Mouse (Mus musculus): Measurements from ENCODE around the gene Ndufaf2.

DNA sequence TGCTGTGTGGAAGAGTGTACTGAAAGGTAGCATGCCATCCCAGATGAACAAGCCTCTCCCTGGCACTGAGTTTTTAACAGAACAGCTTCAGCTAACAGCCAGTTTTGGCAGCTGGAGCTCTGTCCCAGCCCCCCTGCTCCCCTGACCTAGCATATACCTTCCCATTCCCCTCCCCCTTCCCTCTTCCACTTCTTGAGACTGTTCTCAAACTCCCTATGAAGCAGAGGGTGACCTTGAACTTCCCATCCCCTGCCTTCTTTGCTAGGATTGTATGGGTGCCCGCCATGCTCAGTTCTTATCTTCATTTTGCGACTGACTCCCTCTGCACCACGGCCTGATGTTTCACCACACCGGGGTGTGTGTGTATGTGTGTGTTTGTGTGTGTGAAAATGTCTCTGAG is 195.7 kb downstream of the Ndufaf2 start:
- TF ChIP-seq POLR2A (IDR thresholded peaks at IDR 0.05; ENCODE audit: insufficient read depth, low read depth, low read length) (no peak), CTCF (IDR thresholded peaks at IDR 0.05) (no peak)

All from heart, adult 2 months (tissue).